Comparison of ENCODE assay signal across 25 mouse cellular contexts in genomic region chr11:75395611-75396010, GRCm38 (mm10). TPM values are rescaled to one million over a fixed set of nuclear protein-coding genes. Genes with fewer than 3 reads are reported as not detected.
"Had no signal": no experiment of that assay in that cellular context is flagged by ENCODE, and none has a peak within 500 bp of the region (broad histone marks: within the 10 kb centered on the region; RNA-seq: fewer than 3 reads in every experiment).

No protein-coding gene starts in this region.

- H3K4me1 ChIP-seq: kidney, embryonic 15.5 days; limb, embryonic 10.5 days; limb, embryonic 13.5 days; liver, embryonic 12.5 days; liver, embryonic 15.5 days; lung, embryonic 15.5 days; midbrain, embryonic 10.5 days; midbrain, embryonic 13.5 days; neural tube, embryonic 13.5 days; stomach, embryonic 15.5 days had no signal

- H3K36me3 ChIP-seq: liver, embryonic 12.5 days; liver, embryonic 15.5 days; lung, embryonic 15.5 days; midbrain, embryonic 13.5 days; neural tube, embryonic 13.5 days; stomach, embryonic 15.5 days had no signal

- DNase-seq: kidney, adult 18-20 months; kidney, postnatal 10 days; kidney, postnatal 36 days; liver; lung, adult 18-20 months; lung, postnatal 10 days; lung, postnatal 36 days; thymus, postnatal 25 days had no signal

- H3K9ac ChIP-seq: kidney, embryonic 15.5 days; limb, embryonic 13.5 days; liver, embryonic 12.5 days; liver, embryonic 15.5 days; lung, embryonic 15.5 days; midbrain, embryonic 13.5 days; neural tube, embryonic 13.5 days; stomach, embryonic 15.5 days had no signal

- H3K9me3 ChIP-seq: kidney, embryonic 15.5 days; limb, embryonic 10.5 days; liver, embryonic 12.5 days; liver, embryonic 15.5 days; lung, embryonic 15.5 days; megakaryocyte, embryonic 14.5 days; midbrain, embryonic 10.5 days; midbrain, embryonic 13.5 days; neural tube, embryonic 13.5 days; stomach, embryonic 15.5 days had no signal

- H3K4me3 ChIP-seq: kidney, embryonic 15.5 days; limb, embryonic 10.5 days; limb, embryonic 13.5 days; liver, embryonic 12.5 days; liver, embryonic 15.5 days; lung, embryonic 15.5 days; megakaryocyte, embryonic 14.5 days; midbrain, embryonic 10.5 days; midbrain, embryonic 13.5 days; myocyte; neural tube, embryonic 13.5 days; stomach, embryonic 15.5 days had no signal

- H3K27ac ChIP-seq: kidney, embryonic 15.5 days; limb, embryonic 10.5 days; limb, embryonic 13.5 days; liver, embryonic 12.5 days; liver, embryonic 15.5 days; lung, embryonic 15.5 days; midbrain, embryonic 10.5 days; midbrain, embryonic 13.5 days; neural tube, embryonic 13.5 days; stomach, embryonic 15.5 days had no signal

- H3K4me2 ChIP-seq: kidney, embryonic 15.5 days; limb, embryonic 13.5 days; liver, embryonic 12.5 days; liver, embryonic 15.5 days; lung, embryonic 15.5 days; midbrain, embryonic 13.5 days; neural tube, embryonic 13.5 days; stomach, embryonic 15.5 days had no signal

- H3K27me3 ChIP-seq: kidney, embryonic 15.5 days; limb, embryonic 13.5 days; liver, embryonic 12.5 days; liver, embryonic 15.5 days; lung, embryonic 15.5 days; megakaryocyte, embryonic 14.5 days; midbrain, embryonic 13.5 days; neural tube, embryonic 13.5 days; stomach, embryonic 15.5 days had no signal

RNA-seq across cellular contexts. Expression of gene Serpinf1, which starts 26.9 kb away (rescaled TPM):
- total RNA-seq: monocyte, adult 5-6 weeks; neutrophil, adult 5-6 weeks had no signal

RNA-seq across cellular contexts. Expression of gene Serpinf2, which starts 43.8 kb away (rescaled TPM):
- total RNA-seq: left cerebral cortex, postnatal 25 days had no signal
- polyA plus RNA-seq: limb, embryonic 10.5 days; midbrain, embryonic 10.5 days; midbrain, embryonic 16.5 days; thymus, postnatal 0 days had no signal
